Mouse (Mus musculus) liver, embryonic 13.5 days (tissue): ENCODE results near the gene Olfr92. TPM values are rescaled to one million over a fixed set of nuclear protein-coding genes. Genes with fewer than 3 reads are reported as not detected.

Source experiments
- ATAC-seq: fragments of 200-750 bp; cut with Nextera tagmentation; 2 replicates; pipeline ENCODE4 v1.8.0; 2017; ENCODE audit warnings: low read depth, mild to moderate bottlenecking, moderate number of reproducible peaks, moderate library complexity
- DNase-seq: peaks from one replicate; pipeline ENCODE4 v3.0.0; 2022
- H3K27ac ChIP-seq: fragments of 300-500 bp; sonication (generic); 2 replicates; pipeline ENCODE4 v1.5.1; 2015; ENCODE audit warnings: moderate library complexity, mild to moderate bottlenecking, inconsistent platforms
- H3K27me3 ChIP-seq: fragments of 300-500 bp; sonication (generic); 2 replicates; pipeline ENCODE4 v1.6.1; 2015; ENCODE audit warnings: mild to moderate bottlenecking, inconsistent platforms
- H3K36me3 ChIP-seq: fragments of 300-500 bp; sonication (generic); 2 replicates; pipeline ENCODE4 v1.6.1; 2015; ENCODE audit warnings: mild to moderate bottlenecking, inconsistent platforms
- H3K4me1 ChIP-seq: fragments of 300-500 bp; sonication (generic); replicated peaks from 2 replicates; pipeline ENCODE4 v1.6.1; 2015; ENCODE audit warnings: inconsistent platforms
- H3K4me2 ChIP-seq: fragments of 300-500 bp; sonication (generic); 2 replicates; pipeline ENCODE4 v1.6.1; 2015; ENCODE audit warnings: inconsistent platforms, mild to moderate bottlenecking, moderate library complexity
- H3K4me3 ChIP-seq: fragments of 300-500 bp; sonication (generic); replicated peaks from 2 replicates; pipeline ENCODE4 v1.5.1; 2015; ENCODE audit warnings: mild to moderate bottlenecking, inconsistent platforms
- H3K9ac ChIP-seq: fragments of 300-500 bp; sonication (generic); 2 replicates; pipeline ENCODE4 v1.6.1; 2015; ENCODE audit warnings: mild to moderate bottlenecking, inconsistent platforms
- H3K9me3 ChIP-seq: fragments of 300-500 bp; sonication (generic); replicated peaks from 2 replicates; pipeline ENCODE4 v1.6.1; 2016; ENCODE audit warnings: inconsistent platforms
- WGBS: fragments of 180-500 bp; shearing (Covaris S2); methylation state at CpG from one replicate; pipeline ENCODE4 v1.1.7; 2015; ENCODE audit not compliant: insufficient replicate concordance; 5-methylcytosine and 5-hydroxymethylcytosine counted together
- polyA plus RNA-seq: library from polyadenylated mRNA; unstranded; fragments of >200 nt; fragmentation: Nextera tagmentation; extraction: Ambion mirVana; gene quantifications from 2 replicates; pipeline ENCODE4 v1.2.1, GENCODE M21; 2015

The Olfr92 gene
- polyA plus RNA-seq, 1 experiment from 2014 or later, result not detected

GRCm38 (mm10) chr17:37062101-37062641 lies 57.7 kb downstream of the Olfr92 start:
- H3K4me2 ChIP-seq, result no peak overlapping the region
- DNase-seq (no peak), ATAC-seq (no peak)
- WGBS, result 72% methylated on average over 10 of the region's 10 CpGs
- no peaks in the 10 kb centered on the region for H3K36me3 ChIP-seq
- H3K4me1 ChIP-seq, result no peaks in the 10 kb centered on the region
- H3K27me3 ChIP-seq, result no peaks in the 10 kb centered on the region
- no peak overlapping the region for H3K9ac ChIP-seq
- H3K9me3 ChIP-seq, result no peaks in the 10 kb centered on the region
- H3K27ac ChIP-seq, result no peak overlapping the region
- no peak overlapping the region for H3K4me3 ChIP-seq

GRCm38 (mm10) chr17:37061435-37061834 lies 58.5 kb downstream of the Olfr92 start:
- H3K36me3 ChIP-seq, result no peaks in the 10 kb centered on the region
- DNase-seq, result no peak
- 59% methylated on average over 3 of the region's 3 CpGs for WGBS

More at GRCm38 (mm10) chr17:37061435-37061834, 58.5 kb downstream of the Olfr92 start:
- no peak for ATAC-seq
- Histone ChIP-seq H3K27ac (no peak overlapping the region), H3K9ac (no peak overlapping the region), H3K4me3 (no peak overlapping the region), H3K4me1 (no peaks in the 10 kb centered on the region), H3K4me2 (no peak overlapping the region), H3K9me3 (no peaks in the 10 kb centered on the region), H3K27me3 (no peaks in the 10 kb centered on the region)

Other genes with a start within 250 kb of the Olfr92 start
- 0.17 TPM in 1 of 2 replicates, not detected in the other for gene Trim40, start 230.0 kb downstream of the Olfr92 start, polyA plus RNA-seq
- gene Trim31, start 222.0 kb downstream of the Olfr92 start, polyA plus RNA-seq, result 0.09 TPM in 1 of 2 replicates, not detected in the other
- gene Rnf39, start 177.2 kb downstream of the Olfr92 start, polyA plus RNA-seq, result not detected in 2 replicates
- gene Ppp1r11, start 168.3 kb downstream of the Olfr92 start, polyA plus RNA-seq, result 38.7 and 40.1 TPM in 2 replicates
- gene Znrd1, start 161.5 kb downstream of the Olfr92 start, polyA plus RNA-seq, result 31.7 and 31.8 TPM in 2 replicates
- 3.5 and 4.8 TPM in 2 replicates for gene Znrd1as, start 161.5 kb downstream of the Olfr92 start, polyA plus RNA-seq
- not detected in 2 replicates for gene 2410137M14Rik, start 138.9 kb downstream of the Olfr92 start, polyA plus RNA-seq
- gene H2-M5, start 130.6 kb downstream of the Olfr92 start, polyA plus RNA-seq, result not detected in 2 replicates
- 4.6 TPM in 2 replicates for gene Zfp57, start 118.9 kb downstream of the Olfr92 start, polyA plus RNA-seq
- not detected in 2 replicates for gene Mog, start 96.7 kb downstream of the Olfr92 start, polyA plus RNA-seq
- gene Gabbr1, start 74.1 kb downstream of the Olfr92 start, polyA plus RNA-seq, result 0.43 and 0.51 TPM in 2 replicates
- gene Olfr90, start 31.6 kb downstream of the Olfr92 start, polyA plus RNA-seq, result not detected in 2 replicates
- gene Olfr91, start 21.8 kb downstream of the Olfr92 start, polyA plus RNA-seq, result not detected in 2 replicates
- gene Olfr93, start 41.4 kb upstream of the Olfr92 start, polyA plus RNA-seq, result not detected in 2 replicates
- gene Ubd, start 73.8 kb upstream of the Olfr92 start, polyA plus RNA-seq, result not detected in 2 replicates
- not detected in 2 replicates for gene Olfr94, start 80.9 kb upstream of the Olfr92 start, polyA plus RNA-seq
- gene Olfr95, start 93.0 kb upstream of the Olfr92 start, polyA plus RNA-seq, result not detected in 2 replicates
- gene Olfr96, start 100.1 kb upstream of the Olfr92 start, polyA plus RNA-seq, result not detected in 2 replicates
- gene Olfr97, start 117.2 kb upstream of the Olfr92 start, polyA plus RNA-seq, result not detected in 2 replicates
- gene Olfr98, start 143.7 kb upstream of the Olfr92 start, polyA plus RNA-seq, result not detected in 2 replicates
- 1.3 and 1.5 TPM in 2 replicates for gene H2-M3, start 150.1 kb upstream of the Olfr92 start, polyA plus RNA-seq
- gene Olfr99, start 163.4 kb upstream of the Olfr92 start, polyA plus RNA-seq, result not detected in 2 replicates
- gene Olfr101, start 184.2 kb upstream of the Olfr92 start, polyA plus RNA-seq, result not detected in 2 replicates
- not detected in 2 replicates for gene Olfr102, start 197.0 kb upstream of the Olfr92 start, polyA plus RNA-seq
- not detected in 2 replicates for gene Olfr103, start 219.6 kb upstream of the Olfr92 start, polyA plus RNA-seq
- gene Olfr104-ps, start 239.5 kb upstream of the Olfr92 start, polyA plus RNA-seq, result not detected in 2 replicates